Mouse (Mus musculus) lung, embryonic 14.5 days (tissue): Measurements from ENCODE around the gene Sirt4. TPM values are rescaled to one million over a fixed set of nuclear protein-coding genes. Genes with fewer than 3 reads are reported as not detected.
A peak's percentile ranks its signal among the peaks of the same experiment; 100 is the strongest.
"Not testable (repeated sequence)": the region's sequence is repeated elsewhere in the genome, so short reads cannot be mapped to it uniquely, and the experiment has no call there.

ENCODE experiments used
- ATAC-seq: fragments of 200-750 bp; cut with Nextera tagmentation; 2 replicates; pipeline ENCODE4 v1.8.0; 2017; ENCODE audit warnings: mild to moderate bottlenecking, moderate TSS enrichment, moderate library complexity; ENCODE audit not compliant: insufficient read depth
- DNase-seq: peaks from one replicate; pipeline ENCODE4 v3.0.0-alpha.2; 2015
- H3K27ac ChIP-seq: fragments of 300-500 bp; sonication (generic); 2 replicates; pipeline ENCODE4 v1.5.1; 2014; ENCODE audit warnings: low read depth, mild to moderate bottlenecking, moderate library complexity
- H3K27me3 ChIP-seq: fragments of 300-500 bp; sonication (generic); 2 replicates; pipeline ENCODE4 v1.6.1; 2014; ENCODE audit warnings: low read length, control low read depth; ENCODE audit not compliant: insufficient read depth
- H3K36me3 ChIP-seq: fragments of 300-500 bp; sonication (generic); 2 replicates; pipeline ENCODE4 v1.6.1; 2014; ENCODE audit warnings: control low read depth; ENCODE audit not compliant: insufficient read depth
- H3K4me1 ChIP-seq: fragments of 300-500 bp; sonication (generic); 2 replicates; pipeline ENCODE4 v1.6.1; 2014; ENCODE audit warnings: antibody characterized with exemption, control low read depth; ENCODE audit not compliant: insufficient read depth
- H3K4me2 ChIP-seq: fragments of 300-500 bp; sonication (generic); 2 replicates; pipeline ENCODE4 v1.6.1; 2014; ENCODE audit warnings: mild to moderate bottlenecking
- H3K4me3 ChIP-seq: fragments of 300-500 bp; sonication (generic); 2 replicates; pipeline ENCODE4 v1.5.1; 2014; ENCODE audit warnings: low read depth, low read length
- H3K9ac ChIP-seq: fragments of 300-500 bp; sonication (generic); 2 replicates; pipeline ENCODE4 v1.6.1; 2014
- H3K9me3 ChIP-seq: fragments of 300-500 bp; sonication (generic); 2 replicates; pipeline ENCODE4 v1.6.1; 2016; ENCODE audit warnings: low read depth, low read length, control low read depth
- CTCF ChIP-seq: IDR thresholded peaks from 2 replicates; pipeline ENCODE4 v1.5.1; 2016; ENCODE audit warnings: antibody characterized with exemption, low read depth
- WGBS: fragments of 180-500 bp; shearing (Covaris S2); extraction: QIAGEN DNeasy Blood & Tissue Kit; methylation state at CpG from one replicate; pipeline ENCODE4 v1.1.7; 2014; 5-methylcytosine and 5-hydroxymethylcytosine counted together
- polyA plus RNA-seq: library from polyadenylated mRNA; unstranded; fragments of >200 nt; fragmentation: Nextera tagmentation; extraction: Ambion mirVana; gene quantifications from 2 replicates; pipeline ENCODE4 v1.2.1, GENCODE M21; 2014

Gene Sirt4
- polyA plus RNA-seq, 1 experiment from 2014 or later: 23.9 TPM

DNA sequence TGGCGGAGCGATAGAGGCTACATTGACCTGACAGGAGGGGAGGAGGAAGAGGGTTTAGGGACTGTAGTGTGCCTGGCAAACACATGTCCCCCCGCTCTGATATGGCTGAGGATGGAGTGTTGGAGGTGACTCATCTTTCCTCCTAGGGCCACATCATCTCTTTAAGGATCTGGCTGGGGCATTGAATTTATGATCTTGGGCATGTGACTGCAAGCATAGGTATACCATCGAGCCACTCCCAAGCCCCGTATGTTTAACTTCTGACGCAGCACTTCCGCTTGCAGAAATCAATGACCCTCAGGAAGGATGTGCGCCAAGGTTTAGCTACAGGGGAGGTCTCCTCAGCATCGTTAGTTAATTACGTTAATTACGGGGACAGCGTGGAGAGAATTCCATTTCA is 18.5 kb upstream of the Sirt4 start:
- Histone ChIP-seq H3K9me3 (no peaks in the 10 kb centered on the region), H3K9ac (no peak overlapping the region), H3K27me3 (no peaks in the 10 kb centered on the region), H3K4me2 (no peak overlapping the region), H3K4me1 (peaks cover 8% of the 10 kb centered on the region; the same call in 1 of the 2 replicates), H3K36me3 (no peaks in the 10 kb centered on the region), H3K4me3 (no peak overlapping the region), H3K27ac (no peak overlapping the region)
- DNase-seq (no peak), ATAC-seq (no peak)
- 46% methylated on average over 12 of the region's 12 CpGs for WGBS
- no peak for TF ChIP-seq CTCF

DNA sequence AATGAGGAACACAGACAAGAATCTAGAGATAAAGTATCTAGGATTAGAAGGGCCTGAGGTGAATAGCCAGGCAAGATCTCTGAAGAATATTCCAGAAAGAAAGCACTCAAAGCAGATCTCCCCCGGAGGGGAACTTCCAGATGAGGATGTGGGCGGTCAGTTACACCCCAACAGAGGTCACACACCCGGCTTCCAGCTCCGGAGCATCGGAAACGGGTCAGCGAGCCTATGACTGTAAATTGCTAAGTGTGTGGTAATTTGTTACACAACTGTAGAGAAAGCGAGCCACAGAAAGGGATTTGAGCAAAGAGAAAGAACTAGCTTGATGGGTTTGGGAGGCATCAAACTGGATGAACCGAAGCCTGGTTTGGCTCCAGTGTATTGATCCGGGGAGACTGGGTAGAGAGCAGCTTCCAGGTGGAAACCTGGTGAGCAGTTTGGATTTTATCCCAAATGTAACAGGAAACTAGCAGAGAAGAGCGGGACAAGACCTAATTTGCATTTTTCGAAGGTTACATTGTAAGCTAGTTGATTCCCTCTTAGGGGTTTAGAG is 15.9 kb upstream of the Sirt4 start:
- no peak for TF ChIP-seq CTCF
- Histone ChIP-seq H3K4me3 (no peak overlapping the region), H3K27me3 (no peaks in the 10 kb centered on the region), H3K9me3 (no peaks in the 10 kb centered on the region), H3K9ac (no peak overlapping the region), H3K27ac (no peak overlapping the region), H3K36me3 (no peaks in the 10 kb centered on the region), H3K4me2 (no peak overlapping the region), H3K4me1 (no peaks in the 10 kb centered on the region)
- WGBS: 71% methylated on average over 12 of the region's 12 CpGs
- ATAC-seq (no peak), DNase-seq (no peak)

DNA sequence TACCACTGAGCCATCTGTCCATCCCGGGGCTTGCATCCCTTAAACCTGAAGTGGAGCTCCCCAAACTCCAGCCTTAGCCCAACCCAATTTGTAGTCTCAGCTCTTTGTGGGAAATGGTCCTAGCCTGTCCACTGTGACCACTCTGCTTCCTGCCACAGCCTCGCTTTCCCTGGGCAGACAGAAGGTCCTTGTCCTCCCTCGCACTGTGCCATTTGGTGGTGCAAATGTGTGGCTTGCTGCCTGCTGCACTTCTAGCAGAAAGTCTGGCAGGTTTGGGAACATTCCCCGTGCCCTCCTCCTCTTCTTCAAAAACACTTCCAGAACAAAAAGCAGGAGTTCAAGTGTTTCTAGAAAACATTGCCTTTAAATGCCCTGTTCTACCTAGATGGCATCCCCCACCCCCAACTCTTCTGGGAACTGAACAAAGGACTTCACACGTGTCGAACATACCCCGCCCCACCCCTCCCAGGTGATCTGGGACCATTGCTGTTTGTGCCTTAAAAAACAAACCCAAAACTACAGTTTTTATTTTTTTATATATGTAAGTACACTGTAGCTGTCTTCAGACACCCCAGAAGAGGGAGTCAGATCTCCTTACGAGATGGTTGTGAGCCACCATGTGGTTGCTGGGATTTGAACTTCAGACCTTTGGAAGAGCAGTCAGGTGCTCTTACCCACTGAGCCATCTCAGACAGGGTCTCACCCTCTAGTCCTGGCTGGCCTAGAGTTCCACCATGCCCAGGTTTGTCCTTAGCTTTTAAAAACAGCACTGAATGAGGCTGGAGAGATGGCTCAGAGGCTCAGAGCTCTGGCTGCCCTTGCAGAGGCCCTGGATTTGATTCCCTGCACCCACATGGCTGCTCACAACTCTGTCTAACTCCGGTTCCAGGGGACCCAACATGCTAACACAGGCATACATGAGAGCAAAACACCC is 14.0 kb upstream of the Sirt4 start:
- TF ChIP-seq CTCF: no peak
- 44% methylated on average over 9 of the region's 9 CpGs for WGBS
- Histone ChIP-seq H3K4me2 (no peak overlapping the region), H3K27me3 (no peaks in the 10 kb centered on the region), H3K4me1 (0 out of 2 replicates have a peak, but pooled peaks cover 3% of the 10 kb centered on the region), H3K4me3 (no peak overlapping the region), H3K36me3 (no peaks in the 10 kb centered on the region), H3K9me3 (no peaks in the 10 kb centered on the region), H3K27ac (no peak overlapping the region), H3K9ac (no peak overlapping the region)
- DNase-seq (no peak), ATAC-seq (no peak)

DNA sequence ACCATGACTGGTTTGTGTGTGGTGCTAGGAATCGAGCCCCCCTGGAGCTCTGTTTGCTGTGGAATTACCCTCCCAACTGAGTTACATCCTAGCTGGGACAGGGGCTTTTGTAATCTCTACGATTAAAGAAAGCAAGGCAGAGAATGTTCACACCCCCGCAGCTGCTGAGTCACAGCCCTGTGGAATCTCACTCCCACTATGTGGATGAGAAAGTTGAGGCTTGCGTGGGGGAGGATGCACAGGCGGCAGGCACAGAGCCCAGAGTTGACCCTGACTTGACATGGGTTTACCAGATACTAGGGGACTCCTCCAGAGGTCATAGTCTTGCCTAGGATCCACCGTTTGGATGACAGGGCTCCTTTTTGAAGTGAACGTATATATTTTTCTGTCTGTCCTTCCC is 12.5 kb upstream of the Sirt4 start:
- Histone ChIP-seq H3K4me3 (no peak overlapping the region), H3K27me3 (no peaks in the 10 kb centered on the region), H3K27ac (no peak overlapping the region), H3K36me3 (no peaks in the 10 kb centered on the region), H3K4me2 (no peak overlapping the region), H3K4me1 (0 out of 2 replicates have a peak, but pooled peaks cover 3% of the 10 kb centered on the region), H3K9ac (no peak overlapping the region), H3K9me3 (no peaks in the 10 kb centered on the region)
- WGBS: 61% methylated on average over 7 of the region's 7 CpGs
- ATAC-seq (no peak), DNase-seq (no peak)
- no peak for TF ChIP-seq CTCF

DNA sequence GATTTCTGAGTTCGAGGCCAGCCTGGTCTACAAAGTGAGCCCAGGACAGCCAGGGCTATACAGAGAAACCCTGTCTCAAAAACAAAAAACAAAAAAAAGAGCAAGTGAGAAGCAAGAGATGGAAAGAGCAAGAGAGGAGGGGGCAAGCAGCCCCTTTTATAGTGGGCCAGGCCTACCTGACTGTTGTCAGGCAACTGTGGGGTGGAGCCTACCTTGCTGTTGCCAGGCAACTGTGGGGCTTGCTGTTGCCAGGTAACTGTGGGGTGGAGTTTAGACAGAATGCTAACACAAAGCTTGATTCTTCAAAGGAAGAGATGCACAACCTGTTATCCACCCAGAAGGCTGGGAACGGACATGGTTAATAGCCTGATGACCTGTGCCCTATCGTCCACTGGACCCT is 11.1 kb upstream of the Sirt4 start:
- H3K4me3 ChIP-seq, H3K36me3 ChIP-seq, ATAC-seq, H3K27ac ChIP-seq, DNase-seq, H3K4me2 ChIP-seq, H3K9me3 ChIP-seq, H3K9ac ChIP-seq, H3K4me1 ChIP-seq, H3K27me3 ChIP-seq: not testable (repeated sequence)
- 87% methylated on average over 3 of the region's 3 CpGs for WGBS

DNA sequence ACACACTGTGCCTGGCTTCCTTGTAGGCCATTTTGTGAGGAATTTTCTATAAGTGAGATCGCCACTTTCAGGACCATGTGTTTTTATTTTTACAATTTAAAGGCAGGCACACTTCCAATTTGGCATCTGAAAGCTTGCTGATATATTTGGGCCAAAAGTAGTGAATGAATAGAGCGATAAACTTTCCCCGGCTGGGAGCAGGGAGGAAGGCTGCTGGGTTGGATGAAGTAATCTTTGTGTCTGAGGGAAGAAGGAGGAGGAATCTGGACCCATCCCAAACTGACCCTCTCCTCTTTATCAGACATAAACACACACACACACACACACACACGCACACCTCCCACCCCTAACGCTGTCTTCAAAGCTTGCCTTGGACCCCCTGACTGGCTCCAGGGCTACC is 8.9 kb upstream of the Sirt4 start:
- TF ChIP-seq CTCF: no peak
- 18% methylated on average over 5 of the region's 5 CpGs for WGBS
- H3K4me1 ChIP-seq: 0 out of 2 replicates have a peak, but pooled peaks cover 5% of the 10 kb centered on the region
- H3K4me3 ChIP-seq: no peak overlapping the region
- no peaks in the 10 kb centered on the region for H3K36me3 ChIP-seq
- ATAC-seq (no peak), DNase-seq (peak; percentile 71)
- H3K27ac ChIP-seq: peak overlapping the region; percentile 80
- no peak overlapping the region for H3K4me2 ChIP-seq
- no peaks in the 10 kb centered on the region for H3K27me3 ChIP-seq
- no peaks in the 10 kb centered on the region for H3K9me3 ChIP-seq
- H3K9ac ChIP-seq: no peak overlapping the region

DNA sequence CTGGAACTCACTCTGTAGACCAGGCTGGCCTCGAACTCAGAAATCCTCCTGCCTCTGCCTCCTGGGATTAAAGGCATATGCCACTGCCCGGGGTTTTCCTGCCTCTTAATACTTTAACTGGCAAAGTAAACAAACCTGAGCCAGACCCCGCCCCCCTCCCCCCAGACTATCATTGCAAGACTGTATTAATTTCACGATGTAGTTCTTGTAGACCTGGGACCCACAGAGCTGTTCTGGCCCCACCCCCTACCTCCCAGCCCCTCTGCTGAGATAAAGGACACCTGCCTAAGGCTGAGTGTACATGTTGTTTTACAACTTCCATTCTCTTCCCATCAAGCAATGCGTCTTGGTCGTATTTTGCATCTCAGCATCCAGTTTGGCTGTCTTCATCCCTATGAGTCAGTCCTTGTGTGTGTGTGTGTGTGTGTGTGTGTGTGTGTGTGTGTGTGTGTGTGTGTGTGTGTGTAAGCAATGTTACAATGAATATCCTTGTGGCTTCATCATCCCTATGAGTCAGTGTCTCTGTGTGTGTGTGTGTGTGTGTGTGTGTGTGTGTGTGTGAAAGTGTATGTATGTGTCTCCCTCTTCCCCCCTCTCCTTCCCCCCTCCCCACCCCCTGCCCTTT is 8.3 kb upstream of the Sirt4 start:
- no peaks in the 10 kb centered on the region for H3K36me3 ChIP-seq
- no peak for DNase-seq
- no peak for TF ChIP-seq CTCF
- ATAC-seq: no peak
- H3K4me3 ChIP-seq: no peak overlapping the region
- H3K27ac ChIP-seq: peak overlapping the region; percentile 80; the same call in 1 of the 2 replicates
- no peak overlapping the region for H3K4me2 ChIP-seq
- 58% methylated on average over 6 of the region's 6 CpGs for WGBS
- no peak overlapping the region for H3K9ac ChIP-seq
- H3K9me3 ChIP-seq: no peaks in the 10 kb centered on the region
- H3K4me1 ChIP-seq: 0 out of 2 replicates have a peak, but pooled peaks cover 5% of the 10 kb centered on the region
- H3K27me3 ChIP-seq: no peaks in the 10 kb centered on the region
